Mouse (Mus musculus): Measurements from ENCODE around the gene Txn2.

DNA sequence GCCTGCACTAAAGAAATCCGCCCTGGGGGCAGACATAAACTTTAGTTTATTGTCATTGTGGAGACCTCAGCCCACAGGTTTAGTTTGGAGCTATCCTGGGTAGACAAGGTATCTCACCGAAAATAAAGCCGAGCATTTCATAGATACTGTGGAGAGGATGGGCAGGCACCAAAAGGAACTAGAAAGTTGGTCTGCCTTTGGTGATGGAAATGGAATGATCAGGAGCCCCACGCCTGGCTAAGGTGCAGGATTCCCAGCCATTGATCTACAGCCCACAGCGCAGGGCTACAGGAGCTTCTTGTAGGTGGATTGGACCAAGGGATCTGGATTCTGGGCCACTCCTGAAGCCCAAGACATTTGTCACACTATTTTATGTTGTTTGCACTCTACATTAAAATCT, 28.8 kb upstream of the Txn2 start:
- TF ChIP-seq POLR2A (IDR thresholded peaks at IDR 0.05; ENCODE audit: borderline replicate concordance, extremely low read depth, low read depth, low read length) (no peak), CTCF (IDR thresholded peaks at IDR 0.05; ENCODE audit: insufficient read depth, low read length) (no peak)

All from lung, adult 2 months (tissue).